Mouse (Mus musculus) CD4-positive naive resting alpha-beta T cell, adult 76 days (primary cell): ENCODE measurements around the gene Gm36079. TPM values are rescaled to one million over a fixed set of nuclear protein-coding genes. Genes with fewer than 3 reads are reported as not detected.

Experiments used
- total RNA-seq: library from RNA; stranded (reverse); gene quantifications from one replicate; pipeline ENCODE4 v1.2.4, GENCODE M21; 2023

Gene Gm36079
- total RNA-seq, result not detected

GRCm38 (mm10) chr13:120026911-120027310, at the start of gene Gm36079:
Gm36079 (minus strand) TSS chr13:120027011.

GRCm38 (mm10) chr13:120052085-120052484, 25.3 kb upstream of the Gm36079 start, which contains the start of gene Gm21188:
Gm21188 (minus strand) TSS chr13:120052194.

Other genes starting within 250 kb of the Gm36079 start
- 69.0 TPM for gene Zfp131, start 236.1 kb downstream of the Gm36079 start, total RNA-seq
- not detected for gene AF067063, start 196.8 kb downstream of the Gm36079 start, total RNA-seq
- gene D13Ertd608e, start 191.0 kb downstream of the Gm36079 start, total RNA-seq, result not detected
- not detected for gene Tcstv1, start 132.2 kb downstream of the Gm36079 start, total RNA-seq
- not detected for gene Gm21761, start 97.7 kb downstream of the Gm36079 start, total RNA-seq
- gene B020031M17Rik, start 76.2 kb downstream of the Gm36079 start, total RNA-seq, result not detected
- 0.47 TPM for gene Gm21188, start 25.2 kb upstream of the Gm36079 start, total RNA-seq
- not detected for gene Gm20767, start 113.2 kb upstream of the Gm36079 start, total RNA-seq
- gene Gm21818, start 145.4 kb upstream of the Gm36079 start, total RNA-seq, result not detected
- gene Gm21762, start 188.9 kb upstream of the Gm36079 start, total RNA-seq, result 1.6 TPM
- not detected for gene Gm21731, start 212.1 kb upstream of the Gm36079 start, total RNA-seq
- not detected for gene AF067061, start 236.1 kb upstream of the Gm36079 start, total RNA-seq